9 mouse cellular contexts compared by ENCODE assay signal in genomic region chr2:153350552-153351181, GRCm38 (mm10). TPM values are rescaled to one million over a fixed set of nuclear protein-coding genes. Genes with fewer than 3 reads are reported as not detected.
A peak's percentile ranks its signal among the peaks of the same experiment; 100 is the strongest.
DNase-seq lines count a peak whose midpoint lies in the region; ATAC-seq and TF ChIP-seq lines count a peak whose summit lies in the region.
"Had no signal": no experiment of that assay in that cellular context is flagged by ENCODE, and none has a peak within 500 bp of the region (broad histone marks: within the 10 kb centered on the region; RNA-seq: fewer than 3 reads in every experiment).

No protein-coding gene starts in this region.

- intact Hi-C loops in heart, postnatal 14 days (cut with DNase I): no loop called here

- peaks cover 32% of the 10 kb centered on the region for H3K4me1 ChIP-seq in liver, postnatal 0 days (ENCODE audit: insufficient read depth)

- peak; percentile 27 to 45 for DNase-seq in heart, adult 18-20 months
- no peak for DNase-seq in heart, postnatal 14 days
- peak; percentile 19 to 20 for DNase-seq in B cell, adult 2 months
- DNase-seq in liver, postnatal 0 days: peak; percentile 49
- DNase-seq in right cerebral cortex, postnatal 25 days: no peak
- DNase-seq in cerebellum, postnatal 25 days: no peak
- no peak for DNase-seq in adrenal gland, adult 2 months
- DNase-seq: gastrocnemius, postnatal 10 days had no signal

- H3K27ac ChIP-seq in liver, postnatal 0 days (ENCODE audit: low read depth): peak overlapping the region; percentile 81

- WGBS in liver, postnatal 0 days (ENCODE audit: insufficient replicate concordance): 3% methylated on average over 6 of the region's 6 CpGs

- H3K9me3 ChIP-seq in liver, postnatal 0 days (ENCODE audit: low read length): no peaks in the 10 kb centered on the region

- H3K4me2 ChIP-seq in liver, postnatal 0 days (ENCODE audit: low read depth, low read length): peak overlapping the region; percentile 53

- no peaks in the 10 kb centered on the region for H3K27me3 ChIP-seq in liver, postnatal 0 days (ENCODE audit: insufficient read depth, low read length)

- peak overlapping the region; percentile 7; the same call in 1 of the 2 replicates for H3K4me3 ChIP-seq in liver, postnatal 0 days (ENCODE audit: low read depth, low read length)

- peaks cover 30% of the 10 kb centered on the region for H3K36me3 ChIP-seq in liver, postnatal 0 days (replicated peaks; ENCODE audit: insufficient read depth, low read length)

- no peak for TF ChIP-seq CTCF in liver, postnatal 0 days (IDR thresholded peaks at IDR 0.05; ENCODE audit: low read depth)

- 0 out of 2 replicates have a peak overlapping the region, but pooled peaks have one; percentile 23 for H3K9ac ChIP-seq in liver, postnatal 0 days (replicated peaks)

- TF ChIP-seq EP300 in liver, postnatal 0 days (IDR thresholded peaks at IDR 0.05; ENCODE audit: low read depth): peak; percentile 63; the same call in 1 of the 2 replicates

- 0 out of 2 replicates have a peak, but pooled peaks have one; percentile 18 for ATAC-seq in erythroid progenitor cell, adult 5-6 weeks (replicated peaks; ENCODE audit: low FRiP score, poor library complexity, severe bottlenecking)
- ATAC-seq in liver, postnatal 0 days: peak; percentile 24

RNA-seq across cellular contexts. Expression of gene Asxl1, which starts 5.0 kb away (rescaled TPM):
- total RNA-seq in heart, adult 18-20 months (2021): 10 to 100 TPM; 17.1 to 17.3 TPM
- total RNA-seq in heart, postnatal 14 days (2021): 10 to 100 TPM; 22.1 to 22.6 TPM
- total RNA-seq in erythroid progenitor cell, adult 5-6 weeks (2015; ENCODE audit: low replicate concordance): 37.5 and 37.7 TPM in 2 replicates
- 43.1 and 57.7 TPM in 2 replicates for total RNA-seq in erythroid progenitor cell, adult 5-6 weeks (2017; ENCODE audit: low replicate concordance)
- polyA plus RNA-seq in liver, postnatal 0 days (2015; fragmentation: Nextera tagmentation; extraction: Ambion mirVana): 5.1 and 5.7 TPM in 2 replicates
- total RNA-seq in adrenal gland, adult 2 months (2021): 10 to 100 TPM; 20.5 to 24.7 TPM
- 7.3 and 7.5 TPM in 2 replicates for polyA plus RNA-seq in adrenal gland, adult 2 months (2012; rRNA removed)

RNA-seq across cellular contexts. Expression of gene Kif3b, which starts 59.5 kb away (rescaled TPM):
- 1 to 10 TPM; 7.6 to 8.1 TPM for total RNA-seq in heart, adult 18-20 months (2021)
- 10 to 100 TPM in 1 of 2 experiments, 1 to 10 TPM in 1; 9.7 to 10.1 TPM for total RNA-seq in heart, postnatal 14 days (2021)
- 2.5 and 3.2 TPM in 2 replicates for total RNA-seq in erythroid progenitor cell, adult 5-6 weeks (2015; ENCODE audit: low replicate concordance)
- total RNA-seq in erythroid progenitor cell, adult 5-6 weeks (2017; ENCODE audit: low replicate concordance): 1.4 and 4.9 TPM in 2 replicates
- 1.3 and 1.7 TPM in 2 replicates for polyA plus RNA-seq in liver, postnatal 0 days (2015; fragmentation: Nextera tagmentation; extraction: Ambion mirVana)
- 10 to 100 TPM; 26.3 to 29.5 TPM for total RNA-seq in adrenal gland, adult 2 months (2021)
- polyA plus RNA-seq in adrenal gland, adult 2 months (2012; rRNA removed): 3.7 and 4.3 TPM in 2 replicates

Comparison
In these comparisons a context has a peak if more than half of its experiments do, and no peak if none do; other contexts are left out.
1. DNase-seq: peak in heart, adult 18-20 months (2 of 2), B cell, adult 2 months (2 of 2) and liver, postnatal 0 days (single experiment); none in heart, postnatal 14 days (0 of 2), right cerebral cortex, postnatal 25 days (single experiment), cerebellum, postnatal 25 days (0 of 2) and adrenal gland, adult 2 months (single experiment).